Mouse (Mus musculus): ENCODE measurements around the gene Clspn.

- TF ChIP-seq CTCF (IDR thresholded peaks at IDR 0.05; ENCODE audit: low read depth, low read length), result no peak
- no peak for TF ChIP-seq POLR2A (IDR thresholded peaks at IDR 0.05; ENCODE audit: extremely low read depth, insufficient read depth, low read length)
These were observed 59.6 kb downstream of the Clspn start for GRCm38 (mm10) chr4:126616312-126616711.

All from liver, adult 2 months (tissue).